Mouse (Mus musculus): Measurements from ENCODE around the gene Ston2. TPM values are rescaled to one million over a fixed set of nuclear protein-coding genes. Genes with fewer than 3 reads are reported as not detected.
A peak's percentile ranks its signal among the peaks of the same experiment; 100 is the strongest.

The Ston2 gene
- total RNA-seq, 2 experiments from 2014 or later = 33.4 to 34.7 TPM

DNA sequence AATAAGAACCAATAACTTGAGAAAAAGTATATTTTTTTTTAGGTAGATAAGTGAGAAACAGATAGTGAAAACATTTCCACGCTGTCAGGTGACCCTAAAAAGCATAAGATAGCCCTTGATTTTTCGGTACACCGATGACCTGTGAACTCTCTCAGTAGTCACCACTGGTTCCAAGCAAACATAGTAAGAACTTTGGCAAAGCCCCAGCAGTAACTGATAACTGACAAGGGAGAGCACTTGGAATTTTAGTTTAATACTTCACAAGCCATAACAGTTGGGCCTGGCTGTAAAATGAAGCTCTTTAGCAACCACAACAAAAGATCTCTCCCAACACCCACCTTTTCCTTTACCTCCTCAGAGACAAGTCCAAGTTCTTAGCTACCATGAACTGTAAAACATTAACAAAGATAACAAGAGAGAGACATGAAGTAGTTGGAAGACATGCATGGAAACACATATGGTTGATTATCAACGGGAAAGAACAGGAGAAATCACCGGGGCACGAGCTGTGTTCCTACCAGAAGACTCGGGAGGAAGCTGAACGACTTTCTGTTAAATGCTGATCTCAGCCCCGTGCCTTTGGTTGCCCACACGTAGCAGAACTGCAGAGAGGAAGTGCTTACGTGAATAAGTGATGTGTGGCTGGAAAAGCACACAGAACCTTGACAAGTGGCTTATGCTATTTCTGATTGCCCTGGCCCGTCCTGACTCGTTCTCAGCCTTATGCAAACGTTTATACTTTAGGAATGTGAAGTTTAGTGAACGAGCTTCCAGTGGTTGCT, 53.8 kb downstream of the Ston2 start:
- no peak overlapping the region for H3K27ac ChIP-seq
- no peak for TF ChIP-seq CTCF (conservative IDR thresholded peaks at IDR 0.05)
- no peak overlapping the region for H3K4me3 ChIP-seq
- DNase-seq (ENCODE audit: low spot score in 2 of 2) = no peak

DNA sequence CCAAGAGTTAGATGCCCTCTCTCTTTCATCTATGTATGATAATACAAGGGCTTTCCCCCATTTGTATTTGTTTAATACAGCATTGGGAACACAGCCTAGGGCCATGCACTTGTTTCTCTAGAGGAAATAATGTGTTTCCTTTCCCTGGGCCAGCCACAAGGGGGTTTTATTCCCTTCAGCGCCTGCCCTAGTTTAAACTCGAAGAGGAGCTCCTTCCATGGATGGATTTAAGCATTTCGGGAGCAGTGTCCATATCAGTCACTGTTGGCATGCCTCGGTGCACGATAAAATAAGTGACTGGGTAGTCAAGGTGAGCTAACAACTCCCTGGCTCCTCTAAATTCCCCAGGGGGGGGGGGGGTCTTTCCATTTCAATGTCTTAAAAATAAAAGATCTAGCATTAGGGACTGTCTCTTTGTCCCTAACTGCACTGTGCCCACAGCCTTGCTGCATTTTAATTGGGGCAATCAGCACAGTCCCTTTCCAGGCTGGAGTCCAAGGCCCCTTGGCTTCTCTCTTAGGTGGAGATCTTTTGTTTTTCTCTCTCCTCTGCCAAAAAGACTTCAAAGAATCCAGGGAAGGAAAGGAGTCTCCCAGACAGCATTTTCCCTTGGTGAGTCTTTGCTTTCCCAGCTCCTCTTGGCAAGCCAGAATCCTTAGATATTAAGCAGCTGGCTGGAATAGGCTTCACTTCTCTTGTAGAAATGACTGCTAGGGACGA, 55.3 kb downstream of the Ston2 start:
- H3K27ac ChIP-seq = peak overlapping the region; percentile 72
- DNase-seq (ENCODE audit: low spot score in 2 of 2) = peak; percentile 45 to 53
- no peak overlapping the region for H3K4me3 ChIP-seq
- peak; percentile 63 for TF ChIP-seq CTCF (conservative IDR thresholded peaks at IDR 0.05)

DNA sequence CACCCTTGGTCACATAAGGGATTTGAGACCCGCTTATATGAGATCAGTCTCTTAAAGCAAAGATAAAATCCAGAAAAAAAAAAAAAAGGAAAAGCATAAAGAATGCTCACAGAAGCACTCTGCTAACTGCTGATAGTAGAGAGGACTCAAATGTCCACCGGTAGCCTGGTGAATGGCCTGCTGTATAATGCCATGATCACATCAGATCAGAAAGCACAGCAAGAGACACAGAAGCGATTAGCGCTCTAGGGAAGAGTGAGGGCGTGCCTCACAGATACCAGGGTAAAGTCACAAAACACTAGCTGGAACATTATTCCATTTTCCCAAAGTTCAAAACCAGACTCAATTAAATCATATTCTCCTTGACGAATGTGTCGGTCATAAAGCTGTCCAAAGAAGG, 62.0 kb downstream of the Ston2 start:
- no peak for DNase-seq (ENCODE audit: low spot score in 2 of 2)
- no peak for TF ChIP-seq CTCF (conservative IDR thresholded peaks at IDR 0.05)

DNA sequence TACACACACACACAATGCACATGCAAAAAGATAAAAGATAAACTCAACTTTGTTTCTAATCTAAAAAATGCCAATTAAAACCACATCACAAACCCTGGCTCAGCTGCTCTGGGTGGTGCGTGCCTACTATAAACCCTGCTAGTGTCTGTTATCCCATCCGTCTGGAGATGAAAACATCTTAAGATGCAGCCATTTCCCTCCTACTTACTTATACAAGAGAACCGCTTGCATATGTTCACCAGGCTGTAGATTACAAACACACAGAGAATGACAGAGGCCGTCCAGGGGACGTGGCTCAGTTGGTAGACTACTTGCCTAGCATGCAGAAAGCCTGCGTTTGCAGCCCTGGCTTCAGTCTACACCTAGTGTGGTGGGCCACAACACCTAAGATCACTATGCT, 64.3 kb downstream of the Ston2 start:
- TF ChIP-seq CTCF (conservative IDR thresholded peaks at IDR 0.05) = no peak
- H3K27ac ChIP-seq = no peak overlapping the region
- H3K4me3 ChIP-seq = no peak overlapping the region
- no peak for DNase-seq (ENCODE audit: low spot score in 2 of 2)

More for the DNA sequence above, 62.0 kb downstream of the Ston2 start:
- H3K4me3 ChIP-seq = no peak overlapping the region
- H3K27ac ChIP-seq = no peak overlapping the region

DNA sequence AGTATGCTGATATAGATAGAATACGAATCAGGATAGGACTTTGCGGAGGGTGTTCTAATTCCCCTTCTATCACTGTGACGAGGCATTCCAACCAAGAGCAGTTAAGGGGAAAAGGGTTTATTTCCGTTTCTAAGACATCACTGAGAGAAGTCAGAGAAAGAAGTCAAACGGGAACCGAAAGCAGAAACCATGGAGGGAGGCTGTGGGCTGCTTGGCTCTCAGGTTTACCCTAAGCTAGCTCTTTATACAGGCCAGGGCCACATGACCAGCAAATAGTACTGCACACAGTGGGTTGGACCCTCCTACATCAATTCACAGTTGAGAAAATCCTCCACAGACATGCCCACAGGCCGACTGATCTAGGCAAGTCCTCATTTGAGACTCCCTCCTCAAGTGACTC, 69.1 kb downstream of the Ston2 start:
- Histone ChIP-seq H3K4me3 (no peak overlapping the region), H3K27ac (no peak overlapping the region)
- TF ChIP-seq CTCF (conservative IDR thresholded peaks at IDR 0.05) = no peak
- no peak for DNase-seq (ENCODE audit: low spot score in 2 of 2)

DNA sequence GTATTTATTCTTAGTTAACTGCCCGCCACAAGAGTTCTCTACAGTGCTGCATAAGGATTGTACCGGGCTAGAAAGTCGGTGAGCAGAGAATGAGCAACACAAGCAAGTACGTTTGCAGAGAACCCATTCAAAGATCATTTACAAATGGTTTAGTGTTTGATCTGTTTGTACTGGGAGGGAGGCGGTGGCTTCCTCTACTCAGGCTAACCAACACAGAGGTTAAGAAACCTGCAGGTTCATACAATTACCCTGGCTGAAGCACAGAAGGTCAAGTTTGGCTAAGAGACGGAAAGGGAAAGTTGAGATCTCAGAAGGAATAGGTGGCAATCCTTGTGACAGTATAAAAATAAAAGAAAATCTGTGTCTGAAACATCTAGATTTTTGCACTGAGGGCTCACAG, 72.5 kb downstream of the Ston2 start:
- no peak for DNase-seq (ENCODE audit: low spot score in 2 of 2)
- TF ChIP-seq CTCF (conservative IDR thresholded peaks at IDR 0.05) = no peak
- no peak overlapping the region for H3K27ac ChIP-seq
- H3K4me3 ChIP-seq = no peak overlapping the region

DNA sequence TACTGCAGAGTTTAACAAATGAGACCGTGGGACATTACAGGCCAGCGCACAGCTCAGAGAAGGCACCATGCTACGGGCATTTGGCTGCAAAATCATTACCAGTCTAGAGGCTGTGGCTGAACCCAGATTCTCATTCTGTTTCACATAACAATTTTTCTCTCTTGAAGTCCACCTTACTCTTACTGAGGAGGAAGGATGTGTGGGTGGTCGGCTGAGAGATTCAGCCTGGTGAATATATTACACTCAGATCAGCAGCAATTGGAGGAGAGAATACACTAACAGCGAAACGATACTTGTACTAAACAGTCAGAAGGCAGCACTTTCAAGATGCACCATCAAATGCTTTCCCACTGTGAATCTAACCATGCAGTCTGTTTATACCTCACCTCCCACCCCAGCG, 74.8 kb downstream of the Ston2 start:
- TF ChIP-seq CTCF (conservative IDR thresholded peaks at IDR 0.05) = no peak
- no peak overlapping the region for H3K27ac ChIP-seq
- no peak for DNase-seq (ENCODE audit: low spot score in 2 of 2)
- H3K4me3 ChIP-seq = no peak overlapping the region

DNA sequence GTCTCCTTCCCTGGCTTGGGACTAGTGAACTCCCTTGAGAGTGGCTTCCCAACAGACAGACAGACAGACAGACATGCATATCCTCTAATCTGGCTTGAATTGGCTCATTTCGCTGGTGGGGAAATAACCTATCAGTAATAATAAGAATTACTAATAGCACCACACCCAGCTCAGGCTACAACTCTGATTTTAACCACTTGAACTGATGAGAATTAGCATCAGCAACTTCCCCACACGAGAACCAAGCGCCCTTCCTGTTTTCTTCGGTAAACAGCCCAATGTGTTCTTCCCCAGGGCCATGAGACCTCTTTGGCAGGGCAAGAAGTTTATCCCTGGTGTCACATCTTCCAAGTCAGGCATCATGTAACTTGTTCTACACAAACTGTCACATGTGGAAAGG, 76.5 kb downstream of the Ston2 start:
- no peak for TF ChIP-seq CTCF (conservative IDR thresholded peaks at IDR 0.05)

DNA sequence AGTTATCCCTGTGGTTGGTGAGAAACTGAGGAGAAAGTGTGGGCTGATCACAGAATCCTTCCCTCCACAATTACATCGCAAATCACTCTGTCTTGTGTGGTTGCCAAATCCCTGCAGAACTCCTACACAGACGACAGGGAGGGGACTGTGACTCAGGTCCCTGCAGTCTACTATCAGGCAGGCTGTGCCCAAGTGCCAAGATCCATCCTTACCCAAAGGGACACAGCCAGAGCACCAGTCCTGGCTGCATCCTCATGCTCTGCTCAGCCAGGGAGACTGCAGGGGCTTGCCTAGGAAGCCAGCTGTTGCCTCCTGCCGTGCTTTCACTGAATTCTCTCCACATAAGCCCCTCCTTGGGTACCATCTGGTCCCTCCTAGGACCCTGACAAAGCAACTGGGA, 77.3 kb downstream of the Ston2 start:
- Histone ChIP-seq H3K4me3 (no peak overlapping the region), H3K27ac (peak overlapping the region; percentile 74)
- no peak for TF ChIP-seq CTCF (conservative IDR thresholded peaks at IDR 0.05)
- DNase-seq (ENCODE audit: low spot score in 2 of 2) = peak; percentile 55 to 77

More for the DNA sequence above, 76.5 kb downstream of the Ston2 start:
- no peak overlapping the region for H3K4me3 ChIP-seq
- peak overlapping the region; percentile 74 for H3K27ac ChIP-seq
- no peak for DNase-seq (ENCODE audit: low spot score in 2 of 2)

DNA sequence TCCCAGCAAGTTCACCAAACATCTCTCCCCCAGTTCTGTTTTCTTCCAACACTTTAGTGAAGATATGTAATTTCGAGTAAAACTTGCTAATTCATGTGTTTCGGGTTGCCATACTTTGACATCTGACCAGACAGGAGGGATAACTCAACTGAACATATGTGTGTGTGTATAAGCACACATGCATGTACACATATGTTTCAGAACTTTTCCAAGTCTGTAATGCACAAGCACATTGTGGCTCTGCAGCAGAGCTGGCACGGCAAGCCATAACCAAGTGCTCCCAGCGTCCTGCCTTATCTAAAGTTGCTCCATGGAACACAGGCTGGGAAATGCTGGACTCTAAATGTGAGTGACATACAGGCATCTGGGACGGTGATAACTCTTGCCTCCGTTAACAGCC, 78.6 kb downstream of the Ston2 start:
- Histone ChIP-seq H3K27ac (no peak overlapping the region; the same call in 1 of the 2 replicates), H3K4me3 (no peak overlapping the region)
- no peak for DNase-seq (ENCODE audit: low spot score in 2 of 2)
- no peak for TF ChIP-seq CTCF (conservative IDR thresholded peaks at IDR 0.05)

DNA sequence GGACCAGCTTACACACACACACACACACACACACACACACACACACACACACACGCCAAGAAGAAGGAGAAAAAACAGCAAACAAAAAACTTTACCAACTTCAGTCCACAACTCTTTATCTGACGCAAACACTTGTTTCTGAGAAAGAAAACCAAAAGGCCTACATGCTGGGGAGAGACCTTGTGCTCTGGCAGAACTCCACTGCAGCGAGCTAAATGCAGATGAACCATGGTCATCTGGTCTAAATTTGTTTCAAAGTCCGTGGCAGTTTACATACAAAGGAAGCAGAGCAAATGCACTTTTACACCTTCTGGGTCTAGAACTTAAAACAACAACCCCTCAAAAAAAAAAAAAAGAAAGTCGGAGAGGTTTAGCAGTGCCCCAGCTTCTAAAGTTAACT, 79.0 kb downstream of the Ston2 start:
- no peak for DNase-seq (ENCODE audit: low spot score in 2 of 2)
- Histone ChIP-seq H3K27ac (no peak overlapping the region), H3K4me3 (no peak overlapping the region)
- no peak for TF ChIP-seq CTCF (conservative IDR thresholded peaks at IDR 0.05)

DNA sequence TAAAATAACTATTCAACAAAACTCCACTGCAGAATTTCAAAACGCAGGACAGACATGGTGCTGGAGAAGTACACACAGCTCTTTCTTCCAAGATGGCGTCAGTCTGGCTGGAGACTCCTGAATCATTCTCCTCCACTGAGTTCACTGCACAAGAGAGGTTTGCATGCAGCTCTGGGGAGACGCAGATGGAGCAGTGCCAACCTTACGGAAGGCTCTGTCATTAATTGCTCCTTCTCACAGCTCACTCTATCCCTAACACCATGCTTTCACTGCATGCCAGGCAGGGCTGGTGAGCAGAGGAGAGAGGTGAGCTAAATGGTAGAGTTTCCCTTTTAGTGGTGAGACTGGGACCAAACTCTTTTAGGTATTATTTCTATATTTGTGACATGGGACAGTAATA, 80.4 kb downstream of the Ston2 start:
- Histone ChIP-seq H3K4me3 (no peak overlapping the region), H3K27ac (no peak overlapping the region)
- no peak for DNase-seq (ENCODE audit: low spot score in 2 of 2)
- no peak for TF ChIP-seq CTCF (conservative IDR thresholded peaks at IDR 0.05)

DNA sequence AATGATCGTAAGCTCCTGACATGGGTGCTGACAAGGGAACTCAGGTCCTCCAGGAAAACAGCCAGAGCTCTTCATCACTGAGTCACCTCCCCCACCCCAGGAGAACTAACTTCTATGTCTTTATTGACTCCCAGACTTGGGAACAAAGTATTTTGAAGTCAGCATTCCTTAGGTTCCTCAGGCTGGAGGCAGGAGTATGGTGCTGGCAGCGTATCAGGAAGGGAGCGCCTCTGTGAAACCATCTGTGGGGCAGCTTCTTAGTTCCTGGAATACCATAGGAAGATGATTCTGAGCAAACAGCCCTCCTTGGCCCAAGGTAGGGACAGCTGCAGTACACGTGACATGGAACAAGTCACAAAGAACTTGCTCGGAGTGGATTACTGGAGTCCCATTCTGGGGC, 84.7 kb downstream of the Ston2 start:
- no peak for DNase-seq (ENCODE audit: low spot score in 2 of 2)
- no peak overlapping the region for H3K27ac ChIP-seq
- no peak overlapping the region for H3K4me3 ChIP-seq
- no peak for TF ChIP-seq CTCF (conservative IDR thresholded peaks at IDR 0.05)

DNA sequence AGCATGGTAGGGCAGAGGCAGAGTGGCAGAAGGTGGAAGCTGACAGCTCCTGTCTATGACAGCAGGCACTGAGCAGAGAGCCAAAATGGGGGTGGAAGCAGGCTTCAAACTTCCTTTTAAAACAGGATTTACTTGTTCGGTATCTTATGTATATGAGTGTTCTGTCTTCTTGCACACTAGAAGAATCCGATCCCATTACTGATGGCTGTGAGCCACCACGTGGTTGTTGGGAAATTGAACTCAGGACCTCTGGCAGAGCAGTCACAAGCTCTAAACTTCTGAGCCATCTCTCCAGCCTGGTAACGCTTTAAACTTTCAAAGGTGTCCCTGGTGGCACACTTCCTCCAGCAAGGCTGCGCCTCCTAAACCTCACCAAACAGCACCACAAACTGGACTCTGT, 85.4 kb downstream of the Ston2 start:
- DNase-seq (ENCODE audit: low spot score in 2 of 2) = peak in 1 of 2 experiments; percentile 45
- no peak for TF ChIP-seq CTCF (conservative IDR thresholded peaks at IDR 0.05)
- no peak overlapping the region for H3K27ac ChIP-seq

More for the DNA sequence above, 85.4 kb downstream of the Ston2 start:
- H3K4me3 ChIP-seq = no peak overlapping the region
